Mouse (Mus musculus): ENCODE results near the gene Cwc25.
"Not testable (repeated sequence)": the region's sequence is repeated elsewhere in the genome, so short reads cannot be mapped to it uniquely, and the experiment has no call there.

Cwc25 gene

GRCm38 (mm10) chr11:97801409-97802193 lies 35.2 kb upstream of the Cwc25 start:
- DNase-seq (ENCODE audit: low read depth, low spot score) = no peak

GRCm38 (mm10) chr11:97800691-97801408 lies 34.5 kb upstream of the Cwc25 start:
- no peak for DNase-seq (ENCODE audit: low read depth, low spot score)

DNA sequence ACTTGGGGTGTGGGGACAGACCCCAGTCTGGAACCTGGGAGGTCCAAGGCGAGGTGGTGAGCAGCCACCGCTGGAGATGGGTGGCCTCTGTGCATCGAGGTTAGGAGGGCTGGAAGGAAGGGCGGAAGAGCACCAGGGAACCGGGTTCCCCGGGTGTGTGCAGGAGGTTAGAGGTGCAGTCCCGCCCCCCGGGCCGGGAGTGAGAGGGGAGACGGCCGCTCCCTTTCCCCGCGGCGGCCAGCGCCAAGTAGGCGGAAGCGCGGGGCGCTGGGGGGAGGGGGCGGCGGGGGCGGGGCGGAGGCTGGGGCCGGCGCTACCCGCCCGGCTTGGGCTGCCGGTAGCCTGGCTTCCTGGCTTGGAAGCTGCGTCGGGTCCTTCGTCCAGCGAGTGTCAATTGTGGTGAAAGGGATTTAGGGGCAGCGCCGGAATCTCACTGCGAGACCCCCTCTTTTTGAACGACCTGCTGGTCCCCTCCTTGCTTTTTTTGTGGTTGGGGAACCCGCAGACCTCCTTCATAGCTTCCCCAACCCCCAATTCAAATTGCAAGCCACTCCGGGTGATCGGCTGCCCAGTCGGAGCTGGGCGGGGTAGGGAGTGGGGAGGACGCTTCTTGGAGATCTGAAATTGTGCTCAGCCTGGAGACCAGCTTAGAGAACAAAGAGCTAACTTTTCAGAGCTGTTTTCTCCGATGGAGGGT lies 33.8 kb upstream of the Cwc25 start:
- peak; percentile 76 for DNase-seq (ENCODE audit: low read depth, low spot score)

DNA sequence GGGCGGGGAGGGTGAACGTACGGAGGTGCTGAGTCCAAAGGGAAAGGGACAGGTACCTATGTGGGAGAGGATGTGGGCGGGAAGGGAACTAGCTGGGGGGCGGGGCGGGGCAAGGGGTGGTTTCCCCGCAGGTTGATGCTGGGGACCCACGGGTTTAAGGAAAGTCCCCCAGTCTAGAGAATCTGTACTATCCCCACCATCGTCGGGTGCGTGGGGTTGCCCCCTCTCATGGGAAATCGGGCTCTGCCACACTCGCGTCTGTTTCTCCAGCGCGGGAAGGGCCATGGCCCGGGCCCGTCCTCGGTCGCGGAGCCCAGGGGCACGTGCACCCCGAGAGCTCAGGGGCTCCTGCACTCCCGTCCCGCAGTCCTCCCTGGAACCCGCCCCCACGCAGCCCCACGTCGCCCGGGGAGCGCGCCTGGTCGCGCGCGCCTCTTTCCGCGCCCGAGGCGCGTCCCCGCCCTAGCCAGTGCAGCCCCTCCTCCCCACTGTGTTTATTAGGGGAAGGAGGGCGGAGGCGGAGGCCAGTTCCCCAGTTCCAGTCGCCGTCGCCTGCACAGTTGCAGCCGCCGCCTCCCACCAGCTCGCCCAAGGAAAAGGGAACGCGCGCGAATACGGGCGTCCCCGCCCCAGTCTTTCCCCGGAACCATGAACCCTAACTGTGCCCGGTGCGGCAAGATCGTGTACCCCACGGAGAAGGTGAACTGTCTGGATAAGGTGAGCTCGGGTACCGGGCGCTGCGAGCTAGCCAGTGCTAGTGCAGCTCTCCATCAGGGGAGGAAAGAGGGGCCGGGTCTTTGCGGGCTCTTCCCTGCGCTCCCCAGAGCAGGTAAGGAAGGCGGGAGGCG lies 33.0 kb upstream of the Cwc25 start:
- peak; percentile 87 for DNase-seq (ENCODE audit: low read depth, low spot score)

GRCm38 (mm10) chr11:97798782-97799145 lies 32.4 kb upstream of the Cwc25 start, which contains the start of gene Lasp1:
TSS of gene Lasp1 (plus strand) at chr11:97799000.
- peak; percentile 92 for DNase-seq (ENCODE audit: low read depth, low spot score)

DNA sequence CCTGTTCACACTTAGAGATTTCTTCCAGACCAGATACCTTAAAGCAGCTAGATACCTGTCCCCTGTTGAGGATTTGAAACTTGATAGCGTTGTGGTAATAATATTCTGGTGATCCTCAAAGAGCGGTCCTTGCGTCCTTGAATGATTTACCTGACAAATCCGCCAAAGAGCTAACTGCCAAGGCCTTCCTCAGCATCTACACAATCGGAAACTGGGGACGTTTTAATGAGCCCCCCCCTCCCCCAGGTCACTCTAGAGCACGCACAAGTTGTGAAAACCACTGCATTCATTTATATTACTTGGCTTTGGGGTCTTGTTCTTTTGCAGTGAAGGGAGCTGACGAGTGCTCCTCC lies 31.7 kb upstream of the Cwc25 start:
- DNase-seq (ENCODE audit: low read depth, low spot score) = no peak

DNA sequence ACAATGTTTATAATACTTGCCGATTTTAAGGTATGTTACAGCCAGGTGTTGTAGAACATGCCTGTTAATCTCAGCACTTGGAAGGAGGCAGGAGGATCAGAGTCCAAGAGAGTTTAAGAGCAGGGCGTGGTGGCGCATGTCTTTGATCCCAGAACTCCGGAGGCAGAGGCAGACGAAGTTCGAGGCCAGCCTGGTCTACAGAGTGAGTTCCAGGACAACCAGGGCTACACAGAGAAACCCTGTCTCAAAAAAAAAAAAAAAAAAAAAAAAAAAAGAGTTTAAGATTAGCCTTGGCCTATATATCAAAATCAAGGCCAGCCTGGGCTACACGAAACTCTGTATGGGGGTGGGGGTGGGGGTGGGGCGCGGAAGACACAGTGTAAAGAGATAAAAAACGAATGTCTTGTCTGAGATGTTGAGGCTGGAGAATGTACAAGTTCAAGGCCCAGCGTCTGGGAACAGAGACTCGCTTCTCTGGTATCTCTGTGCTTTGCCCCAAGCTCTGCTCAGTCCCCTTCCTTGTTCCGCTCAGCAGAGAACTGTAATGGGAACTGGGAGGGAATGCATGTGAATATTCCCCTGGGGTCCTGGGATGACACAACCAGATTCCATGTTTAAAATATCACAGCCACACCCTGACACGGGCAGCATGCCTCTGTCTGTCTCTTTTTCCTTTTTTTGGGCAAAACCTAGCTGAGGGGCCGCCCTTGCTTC lies 31.2 kb upstream of the Cwc25 start:
- no peak for DNase-seq (ENCODE audit: low read depth, low spot score)

GRCm38 (mm10) chr11:97796910-97797309 lies 30.6 kb upstream of the Cwc25 start:
- DNase-seq (ENCODE audit: low read depth, low spot score) = peak; percentile 82

- DNase-seq (ENCODE audit: low read depth, low spot score) = peak; percentile 88
Measured at GRCm38 (mm10) chr11:97793165-97793564, 26.8 kb upstream of the Cwc25 start.

DNA sequence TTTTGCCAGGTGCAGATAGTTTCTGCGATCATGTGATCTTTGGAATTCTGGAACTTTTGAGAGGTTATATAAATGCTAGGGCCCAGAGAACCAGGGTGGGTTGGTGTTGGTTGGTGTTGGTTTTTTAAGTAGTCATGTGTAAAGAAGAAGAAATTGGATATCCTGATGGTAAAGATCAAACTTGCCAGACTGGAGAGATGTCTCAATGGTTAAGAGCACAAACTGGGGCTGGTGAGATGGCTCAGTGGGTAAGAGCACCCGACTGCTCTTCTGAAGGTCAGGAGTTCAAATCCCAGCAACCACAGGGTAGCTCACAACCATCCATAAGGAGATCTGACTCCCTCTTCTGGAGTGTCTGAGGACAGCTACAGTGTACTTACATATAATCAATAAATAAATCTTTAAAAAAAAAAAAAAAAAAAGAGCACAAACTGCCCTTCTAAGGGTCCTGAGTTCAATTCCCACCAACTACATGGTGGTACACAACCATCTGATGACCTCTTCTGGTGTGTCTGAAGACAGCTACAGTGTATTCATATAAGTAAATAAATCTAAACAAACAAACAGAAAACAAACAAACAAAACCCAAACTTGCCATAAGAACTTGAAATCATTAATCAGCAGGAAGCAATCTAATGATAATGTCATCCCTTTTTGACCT lies 24.6 kb upstream of the Cwc25 start:
- DNase-seq (ENCODE audit: low read depth, low spot score) = not testable (repeated sequence)

- no peak for DNase-seq (ENCODE audit: low read depth, low spot score)
Measured at GRCm38 (mm10) chr11:97789727-97790126, 23.4 kb upstream of the Cwc25 start.

DNA sequence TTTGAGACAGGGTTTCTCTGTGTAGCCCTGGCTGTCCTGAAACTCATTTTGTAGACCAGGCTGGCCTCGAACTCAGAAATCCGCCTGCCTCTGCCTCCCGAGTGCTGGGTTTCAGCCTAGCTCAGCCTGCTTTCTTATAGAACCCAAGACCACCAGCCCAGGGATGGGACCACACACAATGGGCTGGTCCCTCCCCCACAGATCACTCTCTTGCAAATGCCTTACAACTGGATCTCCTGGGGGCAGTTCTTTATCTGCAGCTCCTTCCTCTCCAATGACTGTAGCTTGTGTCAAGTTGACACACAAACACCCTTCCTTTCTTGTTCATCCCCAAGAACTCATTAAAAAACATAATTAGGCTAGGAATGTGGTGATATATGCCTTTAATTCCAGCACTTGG lies 21.6 kb upstream of the Cwc25 start:
- DNase-seq (ENCODE audit: low read depth, low spot score) = no peak

DNA sequence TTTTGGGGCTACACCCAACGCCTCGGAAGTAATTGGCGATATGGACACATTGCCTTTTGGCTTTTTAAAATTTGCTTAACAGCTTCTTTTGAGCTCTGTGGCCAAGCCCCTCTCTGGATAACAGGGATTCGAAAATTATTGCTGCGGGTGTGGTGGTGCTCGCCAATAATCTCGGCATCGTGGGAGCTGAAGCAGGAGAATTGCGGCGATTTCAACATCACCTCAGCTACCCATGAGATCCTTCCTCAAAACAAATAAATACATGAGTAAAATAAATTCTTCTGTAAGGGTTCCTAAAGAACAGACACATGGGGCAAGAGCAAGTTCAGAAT lies 16.2 kb upstream of the Cwc25 start:
- DNase-seq (ENCODE audit: low read depth, low spot score) = no peak

- DNase-seq (ENCODE audit: low read depth, low spot score) = peak; percentile 99
Measured at GRCm38 (mm10) chr11:97781832-97782563, 15.6 kb upstream of the Cwc25 start, which contains the start of gene Rpl23. TSS of gene Rpl23 (minus strand) at chr11:97782437.

DNA sequence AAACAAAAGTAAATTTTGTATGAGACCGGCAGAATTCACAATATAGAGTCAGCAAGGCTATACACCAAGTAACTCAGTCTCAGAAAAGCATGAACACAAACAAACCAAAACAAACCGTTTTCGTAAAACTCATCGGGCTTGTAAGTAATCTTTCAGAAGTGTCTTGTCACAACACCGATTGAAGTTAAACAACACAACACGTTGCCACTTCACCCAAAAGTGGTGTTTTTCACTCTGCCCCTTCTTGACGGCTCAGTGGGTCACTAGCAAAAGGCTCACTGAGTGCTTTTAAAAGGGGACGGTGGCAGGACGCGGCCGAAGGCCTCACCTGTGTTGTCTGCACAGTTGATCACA lies 15.1 kb upstream of the Cwc25 start:
- DNase-seq (ENCODE audit: low read depth, low spot score) = no peak

GRCm38 (mm10) chr11:97779968-97780701 lies 13.8 kb upstream of the Cwc25 start:
- no peak for DNase-seq (ENCODE audit: low read depth, low spot score)

- no peak for DNase-seq (ENCODE audit: low read depth, low spot score)
Measured at GRCm38 (mm10) chr11:97778918-97779317, 12.6 kb upstream of the Cwc25 start.

DNA sequence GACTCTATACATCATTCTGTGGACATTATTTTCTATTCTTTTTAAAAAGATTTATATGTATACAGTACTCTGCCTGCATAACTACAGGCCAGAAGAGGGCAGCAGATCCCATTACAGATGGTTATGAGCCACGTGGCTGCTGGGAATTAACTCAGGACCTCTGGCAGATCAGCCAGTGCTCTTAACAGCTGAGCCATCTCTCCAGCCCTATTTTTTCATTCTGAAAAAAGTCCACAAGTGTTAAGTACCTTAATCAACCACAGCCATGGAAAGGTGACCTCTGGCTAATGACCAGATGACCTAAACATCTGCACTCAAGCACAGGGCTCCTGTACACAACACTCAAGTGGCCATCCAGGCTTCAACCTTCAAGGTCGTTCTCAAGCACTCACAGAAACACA lies 10.8 kb upstream of the Cwc25 start:
- peak; percentile 58 for DNase-seq (ENCODE audit: low read depth, low spot score)

- DNase-seq (ENCODE audit: low read depth, low spot score) = no peak
Measured at GRCm38 (mm10) chr11:97776497-97777128, 10.3 kb upstream of the Cwc25 start.
